Mouse (Mus musculus): ENCODE measurements at regions not wholly inside any gene's neighbourhood (a gene's known extent, or its start where the extent isn't known, plus 50 kb on each side); places are given as distances from the start of the nearest gene placed in this dataset.

- TF ChIP-seq CTCF (IDR thresholded peaks at IDR 0.05; ENCODE audit: low read depth) = no peak
- H3K4me1 ChIP-seq (ENCODE audit: insufficient read depth) = no peaks in the 10 kb centered on the region
- ATAC-seq (ENCODE audit: insufficient read depth) = no peak
Observed at GRCm38 (mm10) chr14:74464027-74464682, 176.5 kb upstream of the Htr2a start.

DNA sequence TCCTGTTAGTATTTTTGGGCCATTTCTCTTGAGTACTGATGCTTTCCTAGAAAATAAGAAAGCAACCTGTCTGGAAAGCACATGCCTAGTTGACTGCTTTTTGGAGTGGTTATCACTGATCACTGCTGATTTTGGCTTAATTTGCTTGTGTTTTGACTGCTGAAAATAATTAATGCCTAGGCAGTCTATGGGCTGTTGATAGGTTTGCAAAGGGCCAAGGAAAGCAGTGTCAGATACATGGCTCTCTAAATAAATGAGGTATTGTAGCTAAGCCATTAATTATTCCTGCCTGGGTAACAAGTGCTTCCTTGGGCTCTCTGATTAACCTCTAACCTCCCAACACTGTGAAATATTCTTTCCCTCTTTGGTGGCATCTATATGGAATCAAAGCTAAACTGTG, 145.1 kb upstream of the Htr2a start:
- Histone ChIP-seq H3K4me3 (ENCODE audit: low read depth, low read length) (no peak overlapping the region), H3K27me3 (ENCODE audit: insufficient read depth, low read length) (no peaks in the 10 kb centered on the region), H3K9ac (no peak overlapping the region), H3K4me1 (ENCODE audit: insufficient read depth) (no peaks in the 10 kb centered on the region), H3K27ac (ENCODE audit: low read depth) (no peak overlapping the region), H3K36me3 (ENCODE audit: insufficient read depth) (no peaks in the 10 kb centered on the region), H3K4me2 (no peak overlapping the region), H3K9me3 (ENCODE audit: low read depth, low read length) (no peaks in the 10 kb centered on the region)
- TF ChIP-seq CTCF (IDR thresholded peaks at IDR 0.05; ENCODE audit: low read depth) = no peak
- DNase-seq = no peak
- no peak for ATAC-seq (ENCODE audit: insufficient read depth)

More at GRCm38 (mm10) chr14:74464027-74464682, 176.5 kb upstream of the Htr2a start:
- Histone ChIP-seq H3K9ac (no peak overlapping the region), H3K27ac (ENCODE audit: low read depth) (no peak overlapping the region), H3K4me3 (ENCODE audit: low read depth, low read length) (no peak overlapping the region), H3K36me3 (ENCODE audit: insufficient read depth) (no peaks in the 10 kb centered on the region), H3K27me3 (ENCODE audit: insufficient read depth, low read length) (no peaks in the 10 kb centered on the region), H3K9me3 (ENCODE audit: low read depth, low read length) (no peaks in the 10 kb centered on the region), H3K4me2 (no peak overlapping the region)
- WGBS = 60% methylated on average over 2 of the region's 2 CpGs
- DNase-seq = no peak

GRCm38 (mm10) chr14:74511521-74511920, 129.1 kb upstream of the Htr2a start:
- Histone ChIP-seq H3K4me3 (ENCODE audit: low read depth, low read length) (no peak overlapping the region), H3K27me3 (ENCODE audit: insufficient read depth, low read length) (no peaks in the 10 kb centered on the region), H3K4me2 (no peak overlapping the region), H3K27ac (ENCODE audit: low read depth) (no peak overlapping the region), H3K9ac (no peak overlapping the region), H3K4me1 (ENCODE audit: insufficient read depth) (no peaks in the 10 kb centered on the region), H3K9me3 (ENCODE audit: low read depth, low read length) (no peaks in the 10 kb centered on the region), H3K36me3 (ENCODE audit: insufficient read depth) (no peaks in the 10 kb centered on the region)
- no peak for TF ChIP-seq CTCF (IDR thresholded peaks at IDR 0.05; ENCODE audit: low read depth)
- no peak for ATAC-seq (ENCODE audit: insufficient read depth)
- DNase-seq = no peak
- WGBS = 75% methylated on average over 2 of the region's 2 CpGs

GRCm38 (mm10) chr14:74516451-74516850, 124.2 kb upstream of the Htr2a start:
- H3K4me3 ChIP-seq (ENCODE audit: low read depth, low read length) = no peak overlapping the region
- no peaks in the 10 kb centered on the region for H3K27me3 ChIP-seq (ENCODE audit: insufficient read depth, low read length)
- H3K4me1 ChIP-seq (ENCODE audit: insufficient read depth) = no peaks in the 10 kb centered on the region
- no peak overlapping the region for H3K4me2 ChIP-seq
- no peaks in the 10 kb centered on the region for H3K36me3 ChIP-seq (ENCODE audit: insufficient read depth)
- H3K27ac ChIP-seq (ENCODE audit: low read depth) = no peak overlapping the region
- ATAC-seq (ENCODE audit: insufficient read depth) (no peak), DNase-seq (peak; percentile 4)
- no peak for TF ChIP-seq CTCF (IDR thresholded peaks at IDR 0.05; ENCODE audit: low read depth)
- no peak overlapping the region for H3K9ac ChIP-seq
- WGBS = 66% methylated on average over 3 of the region's 3 CpGs
- H3K9me3 ChIP-seq (ENCODE audit: low read depth, low read length) = no peaks in the 10 kb centered on the region

DNA sequence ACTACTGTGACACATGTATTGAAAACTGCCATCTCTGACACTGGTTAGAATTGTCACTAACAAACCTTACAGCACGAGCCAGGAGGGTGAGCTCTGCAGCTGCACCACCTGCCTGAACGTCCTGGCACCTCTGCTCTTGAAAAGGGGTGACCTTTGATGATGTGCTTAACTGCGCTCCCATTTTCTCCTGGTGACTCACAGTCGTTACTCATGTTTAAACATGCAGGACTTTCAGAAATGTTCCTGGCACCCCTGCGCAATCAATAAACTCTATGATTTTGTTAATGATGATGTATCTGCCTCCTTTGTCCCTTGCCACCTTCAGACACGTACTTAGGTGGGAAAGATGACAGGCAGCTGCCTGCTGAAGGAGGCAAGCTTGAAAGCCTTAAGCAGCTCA, 121.1 kb upstream of the Htr2a start:
- H3K9ac ChIP-seq = no peak overlapping the region
- H3K27ac ChIP-seq (ENCODE audit: low read depth) = no peak overlapping the region
- no peak overlapping the region for H3K4me2 ChIP-seq
- no peaks in the 10 kb centered on the region for H3K27me3 ChIP-seq (ENCODE audit: insufficient read depth, low read length)
- H3K36me3 ChIP-seq (ENCODE audit: insufficient read depth) = no peaks in the 10 kb centered on the region
- 44% methylated on average over 6 of the region's 6 CpGs for WGBS
- TF ChIP-seq CTCF (IDR thresholded peaks at IDR 0.05; ENCODE audit: low read depth) = no peak
- ATAC-seq (ENCODE audit: insufficient read depth) = no peak
- H3K9me3 ChIP-seq (ENCODE audit: low read depth, low read length) = no peaks in the 10 kb centered on the region
- H3K4me3 ChIP-seq (ENCODE audit: low read depth, low read length) = no peak overlapping the region
- no peak for DNase-seq
- no peaks in the 10 kb centered on the region for H3K4me1 ChIP-seq (ENCODE audit: insufficient read depth)

GRCm38 (mm10) chr14:74521669-74522068, 119.0 kb upstream of the Htr2a start:
- no peak overlapping the region for H3K4me3 ChIP-seq (ENCODE audit: low read depth, low read length)
- no peak for TF ChIP-seq CTCF (IDR thresholded peaks at IDR 0.05; ENCODE audit: low read depth)
- no peak overlapping the region for H3K4me2 ChIP-seq
- no peaks in the 10 kb centered on the region for H3K4me1 ChIP-seq (ENCODE audit: insufficient read depth)
- no peak overlapping the region for H3K9ac ChIP-seq
- ATAC-seq (ENCODE audit: insufficient read depth) = no peak
- DNase-seq = no peak
- no peaks in the 10 kb centered on the region for H3K27me3 ChIP-seq (ENCODE audit: insufficient read depth, low read length)
- WGBS = 80% methylated on average over 3 of the region's 3 CpGs
- H3K9me3 ChIP-seq (ENCODE audit: low read depth, low read length) = no peaks in the 10 kb centered on the region
- H3K36me3 ChIP-seq (ENCODE audit: insufficient read depth) = no peaks in the 10 kb centered on the region
- H3K27ac ChIP-seq (ENCODE audit: low read depth) = no peak overlapping the region

DNA sequence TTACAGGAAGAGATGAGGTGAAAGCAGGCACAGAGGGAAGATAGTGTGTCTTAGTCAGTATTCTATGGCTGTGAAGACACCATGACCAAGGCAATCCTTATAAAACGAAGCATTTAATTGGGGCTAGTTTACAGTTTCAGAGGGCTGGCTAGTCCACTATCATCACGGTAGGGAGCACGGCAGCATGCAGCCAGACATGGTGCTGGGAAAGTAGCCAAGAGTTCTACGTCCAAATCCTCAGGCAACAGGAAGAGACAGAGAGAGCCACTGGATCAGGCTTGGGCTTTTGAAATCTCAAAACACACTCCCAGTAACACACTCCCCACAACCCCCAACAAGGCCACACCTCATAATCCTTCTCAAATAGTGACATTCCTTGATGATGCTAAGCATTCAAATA, 113.4 kb upstream of the Htr2a start:
- no peaks in the 10 kb centered on the region for H3K9me3 ChIP-seq (ENCODE audit: low read depth, low read length)
- no peak overlapping the region for H3K9ac ChIP-seq
- H3K4me2 ChIP-seq = no peak overlapping the region
- H3K27ac ChIP-seq (ENCODE audit: low read depth) = no peak overlapping the region
- no peak for ATAC-seq (ENCODE audit: insufficient read depth)
- no peaks in the 10 kb centered on the region for H3K4me1 ChIP-seq (ENCODE audit: insufficient read depth)
- no peaks in the 10 kb centered on the region for H3K27me3 ChIP-seq (ENCODE audit: insufficient read depth, low read length)
- no peak for TF ChIP-seq CTCF (IDR thresholded peaks at IDR 0.05; ENCODE audit: low read depth)
- H3K4me3 ChIP-seq (ENCODE audit: low read depth, low read length) = no peak overlapping the region
- peak; percentile 29 for DNase-seq
- 51% methylated on average over 4 of the region's 4 CpGs for WGBS
- no peaks in the 10 kb centered on the region for H3K36me3 ChIP-seq (ENCODE audit: insufficient read depth)
